In genomic region chr7:83884921-83885532, GRCm38 (mm10) we compare ENCODE assay signal across 8 mouse cellular contexts. TPM values are rescaled to one million over a fixed set of nuclear protein-coding genes. Genes with fewer than 3 reads are reported as not detected.
A peak's percentile ranks its signal among the peaks of the same experiment; 100 is the strongest.
DNase-seq lines count a peak whose midpoint lies in the region; ATAC-seq lines count a peak whose summit lies in the region.

No protein-coding gene starts in this region.

- no peak for ATAC-seq in embryonic facial prominence, embryonic 15.5 days (ENCODE audit: insufficient number of reproducible peaks, low FRiP score, low TSS enrichment, low read depth)
- ATAC-seq in hindbrain, embryonic 16.5 days = no peak
- peak; percentile 41 for ATAC-seq in stomach, embryonic 15.5 days (ENCODE audit: insufficient read depth, low FRiP score, low read depth)

- no peaks in the 10 kb centered on the region for H3K36me3 ChIP-seq in embryonic facial prominence, embryonic 15.5 days
- H3K36me3 ChIP-seq in hindbrain, embryonic 16.5 days (ENCODE audit: control insufficient read depth, insufficient read depth, low read length) = 0 out of 2 replicates have a peak, but pooled peaks cover 4% of the 10 kb centered on the region
- peaks cover 6% of the 10 kb centered on the region; the same call in 1 of the 2 replicates for H3K36me3 ChIP-seq in stomach, embryonic 15.5 days

- H3K9ac ChIP-seq in embryonic facial prominence, embryonic 15.5 days = peak overlapping the region; percentile 85; the same call in 1 of the 2 replicates
- peak overlapping the region; percentile 92 for H3K9ac ChIP-seq in hindbrain, embryonic 16.5 days (ENCODE audit: low read depth, low read length)
- H3K9ac ChIP-seq in stomach, embryonic 15.5 days = peak overlapping the region; percentile 51; the same call in 1 of the 2 replicates

- H3K9me3 ChIP-seq in embryonic facial prominence, embryonic 15.5 days (replicated peaks) = no peaks in the 10 kb centered on the region
- no peaks in the 10 kb centered on the region for H3K9me3 ChIP-seq in hindbrain, embryonic 16.5 days (ENCODE audit: control insufficient read depth, low read length)
- H3K9me3 ChIP-seq in stomach, embryonic 15.5 days = no peaks in the 10 kb centered on the region

- H3K27me3 ChIP-seq in embryonic facial prominence, embryonic 15.5 days = no peaks in the 10 kb centered on the region
- no peaks in the 10 kb centered on the region for H3K27me3 ChIP-seq in hindbrain, embryonic 16.5 days (replicated peaks; ENCODE audit: control insufficient read depth, insufficient read depth, low read length)
- H3K27me3 ChIP-seq in stomach, embryonic 15.5 days (replicated peaks) = no peaks in the 10 kb centered on the region

- H3K4me2 ChIP-seq in embryonic facial prominence, embryonic 15.5 days (replicated peaks) = peak overlapping the region; percentile 94
- peak overlapping the region; percentile 81 for H3K4me2 ChIP-seq in hindbrain, embryonic 16.5 days (ENCODE audit: low read length)
- H3K4me2 ChIP-seq in stomach, embryonic 15.5 days = peak overlapping the region; percentile 90

- peak overlapping the region; percentile 92 for H3K27ac ChIP-seq in embryonic facial prominence, embryonic 15.5 days (replicated peaks)
- H3K27ac ChIP-seq in hindbrain, embryonic 16.5 days (ENCODE audit: low read depth, low read length) = peak overlapping the region; percentile 93; the same call in 1 of the 2 replicates
- H3K27ac ChIP-seq in stomach, embryonic 15.5 days = peak overlapping the region; percentile 98

- H3K4me3 ChIP-seq in embryonic facial prominence, embryonic 15.5 days (replicated peaks) = peak overlapping the region; percentile 77
- peak overlapping the region; percentile 87 for H3K4me3 ChIP-seq in hindbrain, embryonic 16.5 days (ENCODE audit: low read length)
- peak overlapping the region; percentile 61 for H3K4me3 ChIP-seq in stomach, embryonic 15.5 days (replicated peaks)

- H3K4me1 ChIP-seq in embryonic facial prominence, embryonic 15.5 days = peaks cover 40% of the 10 kb centered on the region
- H3K4me1 ChIP-seq in hindbrain, embryonic 16.5 days (ENCODE audit: control insufficient read depth, insufficient read depth, low read depth, low read length) = peaks cover 25% of the 10 kb centered on the region
- H3K4me1 ChIP-seq in stomach, embryonic 15.5 days = peaks cover 25% of the 10 kb centered on the region

- DNase-seq in ovary, postnatal 36 days (ENCODE audit: low spot score) = peak; percentile 10
- DNase-seq in ovary, adult 18-20 months (ENCODE audit: low spot score) = no peak
- peak; percentile 26 for DNase-seq in lung, postnatal 10 days
- no peak for DNase-seq in retina, postnatal 1 day
- DNase-seq in thymus, postnatal 0 days (ENCODE audit: low spot score) = no peak

- 40% methylated on average over 6 of the region's 6 CpGs for WGBS in embryonic facial prominence, embryonic 15.5 days
- 35% methylated on average over 6 of the region's 6 CpGs for WGBS in hindbrain, embryonic 16.5 days
- 35% methylated on average over 6 of the region's 6 CpGs for WGBS in stomach, embryonic 15.5 days

RNA-seq across cellular contexts. Expression of gene Mesd, which starts 0.8 kb away (rescaled TPM):
- polyA plus RNA-seq in embryonic facial prominence, embryonic 15.5 days (2015; fragmentation: Nextera tagmentation; extraction: Ambion mirVana) = 79.4 and 92.6 TPM in 2 replicates
- polyA plus RNA-seq in hindbrain, embryonic 16.5 days (2015; fragmentation: Nextera tagmentation; extraction: Ambion mirVana) = 63.7 and 83.8 TPM in 2 replicates
- polyA plus RNA-seq in stomach, embryonic 15.5 days (2015; fragmentation: Nextera tagmentation; extraction: Ambion mirVana) = 107 and 123 TPM in 2 replicates
- polyA plus RNA-seq in thymus, postnatal 0 days (2015; fragmentation: Nextera tagmentation; extraction: Ambion mirVana) = 67.5 and 72.9 TPM in 2 replicates

RNA-seq across cellular contexts. Expression of gene Tlnrd1, which starts 0.9 kb away (rescaled TPM):
- polyA plus RNA-seq in embryonic facial prominence, embryonic 15.5 days (2015; fragmentation: Nextera tagmentation; extraction: Ambion mirVana) = 12.5 and 13.0 TPM in 2 replicates
- polyA plus RNA-seq in hindbrain, embryonic 16.5 days (2015; fragmentation: Nextera tagmentation; extraction: Ambion mirVana) = 6.2 and 7.8 TPM in 2 replicates
- 14.2 and 14.3 TPM in 2 replicates for polyA plus RNA-seq in stomach, embryonic 15.5 days (2015; fragmentation: Nextera tagmentation; extraction: Ambion mirVana)
- polyA plus RNA-seq in thymus, postnatal 0 days (2015; fragmentation: Nextera tagmentation; extraction: Ambion mirVana) = 4.5 and 5.6 TPM in 2 replicates

Comparison
In these comparisons a context has a peak if more than half of its experiments do, and no peak if none do; other contexts are left out.
1. DNase-seq: peak in ovary, postnatal 36 days (single experiment) and lung, postnatal 10 days (single experiment); none in ovary, adult 18-20 months (single experiment), retina, postnatal 1 day (single experiment) and thymus, postnatal 0 days (single experiment).
2. Peak in every context shown above with its lines, with median percentiles within 50 percentile points of each other: H3K27ac ChIP-seq, H3K4me2 ChIP-seq, H3K4me3 ChIP-seq and H3K9ac ChIP-seq.